Mouse (Mus musculus) embryo, embryonic 11.5 days (tissue): ENCODE data around the gene Gm4559.
"Not testable (repeated sequence)": the region's sequence is repeated elsewhere in the genome, so short reads cannot be mapped to it uniquely, and the experiment has no call there.

Source experiments
- DNase-seq: peaks from one replicate; pipeline ENCODE4 v3.0.0-alpha.2; 2012; ENCODE audit warnings: low read depth, low spot score

Gene Gm4559

GRCm38 (mm10) chr7:142279291-142279690 lies 5.1 kb upstream of the Gm4559 start:
- DNase-seq, result not testable (repeated sequence)

DNA sequence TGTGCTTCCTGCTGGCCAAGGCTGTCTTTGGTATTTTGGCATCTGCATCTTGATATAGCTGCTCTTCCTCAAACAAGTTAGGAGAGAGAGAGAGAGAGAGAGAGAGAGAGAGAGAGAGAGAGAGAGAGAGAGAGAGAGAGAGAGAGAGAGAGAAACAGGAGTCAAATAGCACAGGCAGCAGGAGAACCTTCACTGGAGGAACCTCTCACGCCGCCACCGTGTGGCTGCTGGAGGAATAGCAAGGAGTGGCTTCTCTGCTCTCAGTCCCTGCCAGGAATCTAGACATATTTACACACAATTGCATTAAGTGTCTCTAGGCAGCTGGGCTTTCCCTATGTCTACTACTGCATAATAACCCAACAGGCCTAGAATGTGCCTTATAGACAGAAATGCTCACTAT lies 4.0 kb upstream of the Gm4559 start:
- DNase-seq, result not testable (repeated sequence)

- DNase-seq, result not testable (repeated sequence)
Measured at GRCm38 (mm10) chr7:142258254-142258653, 15.9 kb downstream of the Gm4559 start, which contains the start of gene Gm2431. Gene Gm2431, minus strand, starts transcription at chr7:142258354.

DNA sequence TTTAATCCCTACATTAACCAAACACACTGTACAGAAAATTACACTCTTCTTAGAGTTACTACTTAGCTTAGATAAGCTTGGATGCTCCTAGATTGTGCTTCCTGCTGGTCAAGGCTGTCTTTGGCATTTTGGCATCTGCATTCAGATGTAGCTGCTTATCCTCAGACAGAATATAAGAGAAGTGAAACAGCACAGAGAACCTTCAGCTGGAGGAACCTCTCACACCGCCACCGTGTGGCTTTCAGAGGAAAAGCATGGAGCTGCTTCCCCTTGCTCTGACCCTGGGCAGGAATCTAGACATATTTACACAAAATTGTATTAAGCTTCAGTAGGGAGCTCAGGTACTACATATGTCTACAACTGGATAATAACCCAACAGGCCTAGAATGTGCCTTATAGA lies 18.6 kb downstream of the Gm4559 start:
- peak; percentile 20 for DNase-seq

GRCm38 (mm10) chr7:142249824-142250223 lies 24.3 kb downstream of the Gm4559 start:
- peak; percentile 13 for DNase-seq

- DNase-seq, result no peak
Measured at GRCm38 (mm10) chr7:142240978-142241377, 33.2 kb downstream of the Gm4559 start, which contains the start of gene Gm40460. Gene Gm40460, minus strand, starts transcription at chr7:142241078.

GRCm38 (mm10) chr7:142231540-142231939 lies 42.6 kb downstream of the Gm4559 start:
- no peak for DNase-seq

GRCm38 (mm10) chr7:142229871-142230270 lies 44.3 kb downstream of the Gm4559 start, which contains the start of gene Krtap5-5:
Gene Krtap5-5, minus strand, starts transcription at chr7:142229971.
- DNase-seq, result not testable (repeated sequence)

DNA sequence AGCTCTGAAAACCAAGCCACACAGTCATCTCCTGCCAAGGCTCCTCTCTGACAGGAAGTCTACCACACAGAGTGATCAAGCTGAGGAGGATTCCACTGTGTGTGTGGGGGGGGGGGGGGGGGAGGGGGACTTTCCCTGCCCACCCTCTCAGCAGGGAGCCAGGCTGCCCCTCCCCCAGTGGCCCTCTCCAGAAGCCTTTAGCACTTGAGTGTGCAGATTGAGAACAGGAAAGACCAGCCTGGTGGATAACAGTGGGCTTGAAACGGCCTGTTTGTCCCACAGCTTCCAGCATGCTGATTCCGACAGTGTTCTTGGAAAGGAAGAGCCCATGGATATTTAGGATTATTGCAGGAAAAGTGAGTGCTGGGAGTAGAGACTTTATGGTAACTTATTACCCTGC lies 49.6 kb downstream of the Gm4559 start:
- DNase-seq, result no peak
